Mouse (Mus musculus) layer of hippocampus, adult 18-20 months (tissue): ENCODE data around the gene Aqp6. TPM values are rescaled to one million over a fixed set of nuclear protein-coding genes. Genes with fewer than 3 reads are reported as not detected.
A peak's percentile ranks its signal among the peaks of the same experiment; 100 is the strongest.

ENCODE experiments used
- DNase-seq, 2 experiments: peaks; one replicate each; pipeline ENCODE4 v3.0.0; 2022; ENCODE audit warnings: low spot score in 2 of 2
- total RNA-seq, 2 experiments: library from RNA; stranded (reverse); gene quantifications; 2 replicates each; pipeline ENCODE4 v1.2.3; 2021

Gene Aqp6
- total RNA-seq, 2 experiments from 2014 or later: not detected

DNA sequence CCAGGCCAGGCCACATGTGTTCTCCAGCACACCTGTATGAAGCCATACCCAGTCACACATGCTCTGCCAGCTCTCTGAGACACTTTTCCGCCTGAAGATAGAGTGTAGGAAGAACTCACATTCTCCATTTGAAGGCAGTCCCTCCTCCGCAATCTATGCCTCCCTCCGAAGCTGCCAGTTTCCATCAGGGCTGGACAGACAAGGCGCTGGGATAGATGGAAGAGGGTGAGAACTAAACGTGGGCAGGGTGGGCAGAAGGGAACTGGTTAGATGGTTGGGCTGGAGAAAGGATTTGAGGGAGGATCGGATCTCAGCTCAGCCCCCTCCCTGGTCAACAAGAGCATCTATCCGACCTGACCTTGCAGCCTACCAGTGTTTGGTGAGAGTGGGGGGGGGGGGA, 4.4 kb upstream of the Aqp6 start:
- DNase-seq: no peak

- no peak for DNase-seq
These were observed 3.6 kb upstream of the Aqp6 start for GRCm38 (mm10) chr15:99597596-99597995.

DNA sequence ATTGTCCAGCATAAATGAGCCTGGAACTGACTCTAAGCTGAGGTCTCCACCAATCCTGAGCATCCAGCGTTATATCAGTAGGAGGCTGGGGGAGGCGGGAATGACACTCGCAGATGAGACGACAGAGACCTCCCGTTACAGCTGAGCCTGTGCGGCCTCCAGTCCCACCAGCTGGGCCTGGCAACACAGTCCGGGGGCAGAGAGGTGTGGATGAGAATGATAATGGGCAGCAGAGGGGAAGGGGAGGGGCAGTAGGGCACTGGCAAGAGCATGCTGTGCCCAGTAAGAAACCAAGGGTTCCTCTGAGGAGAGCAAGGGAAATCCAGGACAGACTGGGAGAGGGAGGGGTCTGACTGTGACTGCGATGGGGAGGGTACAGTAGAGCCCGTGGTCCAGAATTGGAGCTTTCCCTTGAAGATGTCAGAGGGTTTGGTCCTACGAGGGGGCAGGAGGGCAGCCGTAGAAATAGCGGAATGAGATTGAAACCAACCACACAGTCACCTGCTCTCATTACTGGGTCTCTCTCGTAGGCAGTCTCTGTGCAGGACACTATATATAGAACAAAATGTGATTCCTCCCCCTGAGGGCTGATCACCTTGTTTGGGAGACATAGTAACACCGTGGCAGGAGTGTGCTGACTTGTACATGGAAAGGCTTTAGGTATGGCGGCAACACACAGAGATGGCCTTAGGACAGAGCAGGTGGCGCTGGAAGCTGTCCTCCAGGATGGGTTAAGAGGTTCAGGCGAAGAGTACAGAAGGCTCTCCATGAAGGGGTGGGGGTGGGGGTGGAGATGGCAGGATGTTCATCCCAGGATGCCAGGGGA, 1.7 kb upstream of the Aqp6 start:
- no peak for DNase-seq

DNA sequence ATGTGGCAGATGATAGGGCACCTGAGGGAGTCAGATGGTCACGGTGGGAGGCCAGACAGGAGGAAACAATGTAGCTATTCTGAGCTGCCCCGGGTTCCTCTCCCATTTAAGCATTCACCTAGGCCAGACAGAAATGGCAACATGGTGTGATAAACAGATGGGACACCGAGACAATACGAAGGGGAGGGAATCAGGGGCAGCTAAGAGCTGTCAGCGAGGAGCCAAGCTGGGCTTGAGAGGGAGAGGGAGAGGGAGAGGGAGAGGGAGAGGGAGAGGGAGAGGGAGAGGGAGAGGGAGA, 572 bp downstream of the Aqp6 start:
- no peak for DNase-seq

GRCm38 (mm10) chr15:99602206-99602820, 1.1 kb downstream of the Aqp6 start:
- DNase-seq: no peak

DNA sequence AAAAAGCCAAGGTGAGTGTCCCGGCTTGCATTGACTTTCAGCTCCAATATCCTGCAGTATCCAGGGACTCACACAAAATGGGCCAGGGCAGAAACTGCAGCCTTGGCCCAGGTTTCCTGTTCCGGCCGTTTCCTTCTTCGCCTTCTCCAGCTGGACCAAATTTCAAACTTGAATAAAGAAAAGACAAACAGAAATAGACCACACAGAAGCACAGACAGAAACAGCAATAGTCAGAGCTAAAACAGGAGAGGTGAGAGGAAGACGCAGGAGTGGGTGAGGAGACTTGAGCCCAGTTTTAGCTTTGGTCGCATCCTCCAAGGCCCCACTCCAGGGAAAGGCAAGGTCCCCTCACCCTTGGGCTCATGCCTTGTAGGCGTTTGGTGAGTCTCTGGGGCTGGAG, 2.0 kb downstream of the Aqp6 start:
- DNase-seq: no peak

DNA sequence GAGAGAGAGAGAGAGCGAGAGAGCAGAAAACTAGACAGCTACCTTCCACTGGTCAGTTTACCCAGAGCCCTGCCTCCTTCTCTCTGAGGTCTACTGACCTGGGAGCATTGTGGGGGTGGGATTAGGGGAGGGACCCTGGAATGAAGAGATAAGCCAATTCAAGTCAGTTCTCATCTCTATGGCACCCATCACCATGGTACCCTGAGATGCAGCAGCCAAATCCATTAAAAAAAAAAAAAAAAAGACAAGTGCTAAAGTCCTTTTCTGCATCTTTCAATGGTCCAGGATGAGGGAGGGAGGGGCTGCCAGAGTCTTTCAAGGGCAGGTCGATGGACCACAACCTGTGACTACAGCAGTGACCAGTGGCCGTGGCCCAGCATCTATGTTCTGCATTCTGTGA, 4.4 kb downstream of the Aqp6 start:
- DNase-seq: no peak

- peak in 1 of 2 experiments; percentile 61 for DNase-seq
These were observed 5.3 kb downstream of the Aqp6 start for GRCm38 (mm10) chr15:99606515-99606914.

GRCm38 (mm10) chr15:99607388-99608113, 6.4 kb downstream of the Aqp6 start:
- DNase-seq: peak; percentile 37 to 64

DNA sequence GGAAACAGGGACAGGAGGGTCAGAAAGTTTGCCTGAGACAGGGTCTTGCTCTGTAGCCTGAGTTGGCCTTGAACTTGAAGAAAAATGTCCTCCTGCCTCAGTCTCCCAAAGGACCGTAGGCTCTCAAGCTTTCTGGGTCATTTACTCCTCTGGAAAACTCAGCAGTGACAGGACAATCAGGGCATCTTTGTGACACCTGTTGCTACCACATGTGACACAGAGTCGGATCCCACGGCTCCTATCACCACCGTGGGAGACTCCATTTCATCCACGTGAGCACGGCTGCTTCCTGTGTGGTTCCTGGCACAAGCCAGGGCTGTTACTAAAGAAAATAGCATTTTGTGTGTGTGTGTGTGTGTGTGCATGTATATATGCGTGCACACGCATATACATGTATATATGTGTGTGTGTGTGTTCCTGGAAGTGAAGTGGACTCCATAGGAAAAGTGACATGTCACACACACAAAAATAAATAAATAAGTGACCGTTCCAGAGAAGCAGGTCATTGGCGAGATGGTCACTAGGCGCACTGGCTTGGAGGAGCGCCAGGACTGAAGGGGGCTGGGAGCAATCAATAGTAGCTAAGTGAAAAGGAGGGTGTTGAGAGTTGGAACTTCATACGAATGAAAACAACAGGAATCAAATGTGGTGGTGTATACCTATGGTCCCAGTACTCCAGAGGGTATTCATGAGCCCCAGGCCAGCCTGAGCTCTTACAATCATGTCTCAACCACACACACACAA, 7.4 kb downstream of the Aqp6 start:
- DNase-seq: no peak

DNA sequence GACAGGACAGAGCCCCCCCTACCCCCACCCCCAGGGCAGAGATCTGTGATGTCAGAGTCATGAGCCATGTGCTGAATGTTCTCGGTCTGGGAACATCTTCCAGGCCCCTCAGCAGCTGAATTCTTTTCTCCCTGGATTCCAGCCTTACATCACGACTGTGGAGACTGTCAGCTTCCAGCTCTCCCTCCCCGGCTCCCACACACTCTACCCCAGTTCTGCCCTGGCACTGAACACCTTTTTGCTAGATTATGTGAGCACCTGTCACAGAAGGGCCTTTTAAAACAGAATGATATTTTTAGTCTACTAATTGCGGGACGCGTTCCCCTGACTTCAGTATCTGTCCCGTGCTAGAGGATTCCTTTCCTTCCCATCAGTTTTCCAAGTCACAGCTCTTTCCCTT, 10.4 kb downstream of the Aqp6 start:
- no peak for DNase-seq

DNA sequence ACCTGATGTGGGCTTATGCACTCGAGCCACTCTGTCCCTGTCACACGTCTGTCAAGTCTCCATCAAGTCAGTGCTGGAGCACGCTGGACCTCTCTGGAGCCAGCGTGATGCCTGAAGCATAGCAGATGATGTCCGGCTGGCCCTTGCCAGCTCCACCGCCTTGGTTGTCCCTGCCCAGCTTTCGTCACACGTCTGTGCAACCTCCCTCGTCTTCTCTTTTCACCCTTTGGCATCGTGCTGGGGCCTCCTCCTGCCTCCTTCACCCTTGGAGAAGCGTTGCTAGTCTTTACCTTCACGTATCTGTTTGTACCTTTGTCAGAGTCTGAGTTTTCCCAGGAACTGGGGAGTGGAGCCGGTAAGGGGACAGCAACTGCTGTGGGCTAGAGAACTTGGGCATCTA, 13.1 kb downstream of the Aqp6 start:
- no peak for DNase-seq

GRCm38 (mm10) chr15:99614753-99615152, 13.6 kb downstream of the Aqp6 start:
- DNase-seq: no peak

- DNase-seq: no peak
These were observed 14.0 kb downstream of the Aqp6 start for GRCm38 (mm10) chr15:99615246-99615645.

GRCm38 (mm10) chr15:99618595-99618994, 17.4 kb downstream of the Aqp6 start:
- DNase-seq: no peak

DNA sequence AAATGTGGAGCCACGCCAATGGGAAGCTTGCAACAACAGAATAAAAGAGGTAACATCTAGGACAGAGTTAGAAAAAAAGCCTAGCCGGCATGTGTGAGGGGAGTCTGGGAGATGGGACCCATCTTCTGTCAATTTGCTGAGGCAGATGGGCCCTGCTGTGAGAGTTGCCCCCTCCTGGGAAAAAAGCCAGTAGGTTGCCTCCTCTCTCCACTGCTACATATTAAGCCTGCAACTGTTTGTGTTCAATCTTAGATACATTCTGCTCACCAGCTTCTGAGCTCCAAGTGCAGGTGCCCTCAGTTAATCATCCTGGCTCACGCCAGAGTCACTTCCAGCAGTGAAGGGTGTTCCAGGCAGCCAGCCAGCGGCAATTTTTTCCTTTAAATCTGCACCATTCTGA, 18.6 kb downstream of the Aqp6 start:
- DNase-seq: peak; percentile 37 to 67

DNA sequence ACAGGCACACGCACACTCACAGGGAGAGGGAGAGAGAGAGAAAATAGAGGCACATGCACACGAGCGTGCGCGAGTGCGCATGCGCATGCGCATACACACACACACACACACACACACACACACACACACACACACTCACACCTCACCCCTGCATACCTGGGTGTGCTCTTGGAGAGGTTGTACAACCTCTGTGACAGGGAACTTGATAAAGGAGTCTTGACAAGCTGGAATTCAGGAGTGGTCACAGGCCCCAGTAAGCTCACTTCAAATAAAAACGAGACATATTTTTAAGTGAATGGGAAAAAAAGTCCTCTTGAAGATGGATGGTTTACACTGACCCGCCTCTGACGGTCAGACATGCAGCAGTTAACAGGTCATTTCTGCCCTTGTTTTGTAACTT, 20.9 kb downstream of the Aqp6 start:
- no peak for DNase-seq

DNA sequence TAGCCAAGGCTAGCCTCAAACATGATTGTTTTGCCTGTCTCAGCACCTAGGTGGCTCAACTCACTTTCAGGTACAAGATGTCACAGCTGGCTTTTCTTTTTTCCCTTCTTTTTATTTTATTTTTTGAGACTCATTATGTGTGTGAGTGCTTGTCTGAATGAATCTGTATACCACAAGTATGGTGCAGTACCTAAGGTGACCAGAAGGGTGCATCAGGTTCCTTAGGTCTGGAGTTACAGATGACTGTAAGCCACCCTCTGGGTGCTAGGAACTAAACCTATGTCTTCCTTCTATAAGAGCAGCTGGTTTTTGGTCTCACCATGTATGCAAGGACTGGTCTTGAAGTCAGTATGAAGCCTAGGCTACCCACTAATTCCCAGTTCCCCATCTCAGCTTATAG, 30.4 kb downstream of the Aqp6 start:
- DNase-seq: no peak

GRCm38 (mm10) chr15:99634702-99635101, 33.5 kb downstream of the Aqp6 start:
- DNase-seq: no peak

DNA sequence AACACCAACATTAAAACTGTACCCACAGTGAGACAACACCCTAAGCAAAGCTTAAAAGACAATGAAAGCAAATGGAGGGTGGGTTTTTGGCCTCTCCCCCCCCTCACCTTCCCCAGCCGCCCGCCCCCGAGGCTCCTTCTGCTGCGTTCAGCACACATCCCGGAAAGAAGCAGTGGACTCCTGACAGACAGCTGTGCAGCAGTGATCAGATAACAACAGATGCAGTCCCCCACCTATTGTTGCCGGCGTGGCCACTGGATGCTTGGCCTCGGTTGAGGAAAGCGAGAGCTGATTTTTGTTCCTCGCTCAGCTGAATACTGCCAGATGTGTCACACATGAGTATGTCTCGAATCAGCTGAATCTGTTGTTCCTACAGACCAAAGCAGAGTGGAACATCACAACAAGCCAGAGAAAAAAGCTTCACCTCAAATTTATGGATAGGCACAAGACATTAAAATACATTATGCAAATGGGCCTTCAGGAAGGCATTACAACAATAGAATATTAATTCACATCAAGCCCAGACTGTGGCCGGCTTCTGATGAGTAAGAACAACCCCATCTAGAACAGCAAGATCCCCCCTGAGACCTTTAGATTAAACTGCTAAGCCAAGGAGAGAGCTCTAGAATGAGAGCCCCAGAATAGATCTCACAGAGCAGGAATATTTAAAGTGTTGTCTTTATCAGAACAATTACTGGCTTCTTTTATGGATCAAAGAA, 36.4 kb downstream of the Aqp6 start:
- DNase-seq: no peak

GRCm38 (mm10) chr15:99638124-99638485, 36.9 kb downstream of the Aqp6 start:
- no peak for DNase-seq
